Mouse (Mus musculus) CH12.LX (cell line): ENCODE data around the gene Eef1akmt4.

Experiments
- EP300 ChIP-seq: IDR thresholded peaks from 2 replicates; pipeline ENCODE4 v1.6.1; 2011; ENCODE audit warnings: low read length, improper control_type of control experiment
- KAT2A ChIP-seq: IDR thresholded peaks from 2 replicates; pipeline ENCODE4 v1.6.1; 2012; ENCODE audit warnings: low read length, improper control_type of control experiment, inconsistent platforms; ENCODE audit not compliant: insufficient replicate concordance
- USF1 ChIP-seq: IDR thresholded peaks from 2 replicates; pipeline ENCODE4 v1.6.1; 2014; ENCODE audit warnings: low read depth, mild to moderate bottlenecking, inconsistent platforms, low read length, improper control_type of control experiment

DNA sequence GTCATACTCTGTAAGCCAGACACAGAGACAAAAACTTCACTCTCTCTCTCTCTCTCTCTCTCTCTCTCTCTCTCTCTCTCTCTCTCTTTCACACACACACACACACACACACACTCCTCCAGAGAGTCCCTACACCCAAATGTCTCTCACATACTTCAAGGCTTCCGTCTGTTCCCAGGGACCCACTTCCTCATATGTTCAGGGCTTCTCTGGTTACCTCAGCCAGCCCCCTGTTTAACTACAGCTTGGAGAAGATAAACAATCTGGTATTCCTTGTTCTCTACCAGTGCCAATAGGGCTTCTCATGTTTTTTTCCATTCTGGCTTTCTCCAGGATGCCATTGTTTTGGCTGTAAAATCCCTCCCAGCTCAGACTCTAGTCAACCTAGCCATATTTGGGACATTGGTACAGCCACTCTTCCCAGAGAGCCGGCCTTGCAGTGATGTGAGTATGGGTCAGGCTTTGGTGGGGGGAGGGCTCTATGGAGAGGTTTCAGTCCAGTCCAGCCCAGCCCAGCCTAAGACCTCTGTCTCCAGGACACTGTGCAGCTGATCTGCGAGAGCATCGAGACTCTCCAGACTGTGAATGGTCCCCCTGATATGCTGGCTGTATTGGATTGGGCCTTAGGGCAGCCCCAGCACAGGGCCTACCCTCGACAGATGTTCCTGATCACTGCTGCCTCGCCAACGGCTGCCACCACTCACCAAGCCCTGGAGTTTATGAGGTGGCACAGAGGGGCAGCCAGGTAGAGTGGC is 14.5 kb upstream of the Eef1akmt4 start:
- no peak for TF ChIP-seq USF1
- TF ChIP-seq EP300 = no peak
- no peak for TF ChIP-seq KAT2A
